Mouse (Mus musculus): ENCODE measurements around the gene Tmem129. TPM values are rescaled to one million over a fixed set of nuclear protein-coding genes. Genes with fewer than 3 reads are reported as not detected.

Gene Tmem129
- polyA plus RNA-seq (2015; fragmentation: Nextera tagmentation; extraction: Ambion mirVana) = 29.5 and 37.6 TPM in 2 replicates

DNA sequence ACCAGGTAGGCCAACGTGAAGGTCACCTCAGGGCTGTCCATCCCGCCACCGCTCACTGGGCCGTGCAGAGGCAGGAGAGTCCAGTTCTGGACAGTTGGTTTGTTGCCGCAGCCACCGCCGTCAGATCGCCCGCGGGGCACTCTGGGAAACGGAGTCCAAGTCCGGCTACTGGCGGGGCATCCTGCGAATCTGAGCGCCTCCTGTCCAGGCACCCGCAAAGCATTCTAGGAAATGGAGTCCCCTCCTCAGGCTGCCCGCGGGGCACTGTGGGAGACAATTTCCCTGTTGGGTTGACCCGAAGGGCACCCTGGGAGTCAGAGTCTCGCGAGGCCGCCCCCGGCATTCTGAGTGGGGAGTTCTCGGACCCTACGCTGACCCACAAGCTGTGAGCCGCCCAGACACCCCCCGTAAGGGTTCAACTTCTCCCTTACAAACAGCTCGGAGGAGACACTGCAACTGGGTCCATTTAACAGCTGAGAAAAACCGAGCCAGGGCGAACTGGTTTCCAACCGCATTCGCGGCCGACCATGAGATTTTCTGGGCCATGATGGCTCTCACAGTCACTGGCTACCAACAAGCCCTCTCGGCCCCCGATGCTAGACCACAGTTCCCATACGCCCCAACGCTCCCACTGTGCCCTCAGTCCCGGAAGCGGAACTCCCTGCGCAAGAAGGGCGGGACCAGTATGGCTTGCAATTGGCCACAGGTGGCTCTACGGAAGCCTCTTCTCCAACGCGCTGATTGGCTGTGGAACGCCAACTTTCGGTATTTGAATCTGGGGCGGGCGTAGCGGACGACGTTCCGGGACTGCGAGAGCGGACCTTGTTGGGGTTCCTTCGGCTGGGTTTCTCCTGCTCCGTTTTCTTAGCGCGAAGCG is at the start of gene Tmem129, which contains the start of gene Tacc3:
TSS of gene Tmem129 (minus strand) at position 630 of the 877 bp plus-strand sequence.
TSS of gene Tacc3 (plus strand) at position 342 of the 877 bp plus-strand sequence.
- Histone ChIP-seq H3K4me1 (replicated peaks) (peaks cover 34% of the 10 kb centered on the region), H3K9me3 (replicated peaks) (no peaks in the 10 kb centered on the region), H3K27me3 (no peaks in the 10 kb centered on the region), H3K4me3 (peak within 1 kb of the TSS; percentile 85), H3K4me2 (peak within 1 kb of the TSS; percentile 82), H3K36me3 (peaks cover 48% of the 10 kb centered on the region), H3K9ac (peak within 1 kb of the TSS; percentile 75), H3K27ac (peak within 1 kb of the TSS; percentile 97)
- peak; percentile 96 for ATAC-seq (replicated peaks; ENCODE audit: insufficient number of reproducible peaks, insufficient read depth, low FRiP score, low read depth)
- WGBS = under 1% methylated on average over 60 of the region's 60 CpGs

GRCm38 (mm10) chr5:33707163-33707562 is 48.9 kb upstream of the Tmem129 start:
- Histone ChIP-seq H3K4me1 (replicated peaks) (peaks cover 32% of the 10 kb centered on the region), H3K9me3 (replicated peaks) (no peaks in the 10 kb centered on the region), H3K4me3 (no peak overlapping the region), H3K36me3 (no peaks in the 10 kb centered on the region), H3K27ac (no peak overlapping the region), H3K4me2 (no peak overlapping the region), H3K27me3 (no peaks in the 10 kb centered on the region), H3K9ac (no peak overlapping the region)
- 33% methylated on average over 4 of the region's 4 CpGs for WGBS
- no peak for ATAC-seq (replicated peaks; ENCODE audit: insufficient number of reproducible peaks, insufficient read depth, low FRiP score, low read depth)

DNA sequence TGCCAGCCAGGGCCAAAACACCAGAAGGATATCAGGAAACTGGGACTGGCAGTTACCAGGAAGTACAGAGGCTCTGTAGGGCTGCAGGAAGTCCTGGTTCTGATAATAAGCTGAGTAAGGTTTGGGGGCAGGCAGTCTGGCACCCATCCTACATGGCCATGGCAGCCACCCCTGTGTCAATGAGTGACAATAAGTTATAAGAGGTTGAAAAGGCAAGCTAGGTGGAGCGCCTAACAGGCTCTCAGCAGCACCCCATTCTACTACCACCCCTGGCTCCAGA is 48.1 kb upstream of the Tmem129 start:
- Histone ChIP-seq H3K4me3 (no peak overlapping the region), H3K27ac (no peak overlapping the region)
- whole genome bisulfite sequencing = 91% methylated on average over 1 of the region's 1 CpGs

DNA sequence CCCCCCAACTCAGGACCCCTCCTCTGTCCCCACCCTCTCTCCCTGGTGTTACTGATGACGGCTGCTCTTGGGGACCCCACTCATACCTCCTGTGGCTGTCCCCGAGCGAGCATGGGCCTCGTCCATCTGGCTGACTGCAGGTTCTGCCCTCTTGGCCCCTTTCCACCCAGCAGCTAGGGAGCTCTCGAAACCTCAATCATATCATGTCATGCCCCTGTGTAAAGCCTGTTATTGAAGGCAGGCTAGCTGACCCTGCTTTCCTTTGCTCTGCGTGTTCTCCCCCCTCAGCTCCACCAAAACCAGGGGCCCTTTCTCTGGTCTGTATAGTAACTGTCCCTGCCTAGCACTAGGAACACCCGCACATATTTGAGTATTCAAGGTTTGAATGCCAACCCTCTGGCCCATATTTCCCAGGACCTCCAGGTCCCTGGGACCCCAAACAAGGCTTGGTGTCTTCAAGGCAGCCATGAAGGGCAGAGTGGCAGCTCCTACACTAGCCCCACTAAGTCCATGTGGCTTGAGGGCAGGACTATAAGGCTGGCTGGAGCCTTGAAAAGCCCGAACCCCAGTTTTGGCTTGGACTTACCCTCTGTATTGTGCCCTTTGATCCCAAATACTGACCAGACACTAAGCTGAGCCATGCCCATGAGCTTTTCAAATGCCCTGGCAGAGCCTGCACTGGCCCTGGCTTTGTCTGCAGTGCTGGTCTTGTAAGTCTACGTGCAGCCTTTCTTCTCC is 47.6 kb upstream of the Tmem129 start:
- H3K27me3 ChIP-seq = peaks cover 4% of the 10 kb centered on the region; the same call in 1 of the 2 replicates
- WGBS = 39% methylated on average over 9 of the region's 9 CpGs
- H3K27ac ChIP-seq = 0 out of 2 replicates have a peak overlapping the region, but pooled peaks have one; percentile 5
- H3K4me1 ChIP-seq (replicated peaks) = peaks cover 32% of the 10 kb centered on the region
- no peak overlapping the region for H3K4me3 ChIP-seq
- H3K4me2 ChIP-seq = peak overlapping the region; percentile 40
- H3K36me3 ChIP-seq = no peaks in the 10 kb centered on the region
- ATAC-seq (replicated peaks; ENCODE audit: insufficient number of reproducible peaks, insufficient read depth, low FRiP score, low read depth) = peak; percentile 11; the same call in 1 of the 2 replicates
- no peaks in the 10 kb centered on the region for H3K9me3 ChIP-seq (replicated peaks)
- no peak overlapping the region for H3K9ac ChIP-seq

More for the DNA sequence above, 48.1 kb upstream of the Tmem129 start:
- Histone ChIP-seq H3K9ac (no peak overlapping the region), H3K27me3 (no peaks in the 10 kb centered on the region), H3K36me3 (no peaks in the 10 kb centered on the region), H3K4me1 (replicated peaks) (peaks cover 32% of the 10 kb centered on the region), H3K9me3 (replicated peaks) (no peaks in the 10 kb centered on the region), H3K4me2 (no peak overlapping the region)
- no peak for ATAC-seq (replicated peaks; ENCODE audit: insufficient number of reproducible peaks, insufficient read depth, low FRiP score, low read depth)

- Histone ChIP-seq H3K36me3 (no peaks in the 10 kb centered on the region), H3K27me3 (peaks cover 8% of the 10 kb centered on the region; the same call in 1 of the 2 replicates), H3K4me2 (peak overlapping the region; percentile 40), H3K4me1 (replicated peaks) (peaks cover 39% of the 10 kb centered on the region), H3K4me3 (no peak overlapping the region), H3K9ac (no peak overlapping the region), H3K27ac (0 out of 2 replicates have a peak overlapping the region, but pooled peaks have one; percentile 5), H3K9me3 (replicated peaks) (no peaks in the 10 kb centered on the region)
- WGBS = 21% methylated on average over 11 of the region's 11 CpGs
- no peak for ATAC-seq (replicated peaks; ENCODE audit: insufficient number of reproducible peaks, insufficient read depth, low FRiP score, low read depth)
Measured at GRCm38 (mm10) chr5:33704945-33705611, 46.9 kb upstream of the Tmem129 start.

DNA sequence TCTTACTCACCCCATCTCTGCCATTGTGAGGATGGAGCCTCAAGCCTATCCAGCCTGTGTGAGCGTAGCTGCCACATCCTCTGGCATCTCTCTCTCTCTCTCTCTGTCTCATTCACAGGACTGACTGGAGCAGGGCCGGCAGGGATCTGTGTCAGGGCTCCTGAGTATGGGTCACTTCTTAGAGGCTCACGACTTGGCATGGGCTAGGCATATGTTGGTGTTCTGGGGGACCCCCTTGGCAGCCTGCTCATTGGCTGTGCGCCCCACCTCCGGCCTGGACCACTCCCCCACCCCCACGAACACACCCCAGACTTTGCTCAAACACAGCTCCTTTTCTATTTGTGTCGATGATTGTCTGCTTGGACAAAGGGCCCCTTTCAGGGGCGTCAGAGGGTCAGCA is 45.8 kb upstream of the Tmem129 start:
- Histone ChIP-seq H3K4me2 (no peak overlapping the region), H3K4me1 (replicated peaks) (peaks cover 45% of the 10 kb centered on the region), H3K27ac (no peak overlapping the region), H3K4me3 (no peak overlapping the region), H3K36me3 (no peaks in the 10 kb centered on the region), H3K9me3 (replicated peaks) (no peaks in the 10 kb centered on the region), H3K9ac (no peak overlapping the region), H3K27me3 (peaks cover 17% of the 10 kb centered on the region; the same call in 1 of the 2 replicates)
- WGBS = 70% methylated on average over 8 of the region's 8 CpGs
- no peak for ATAC-seq (replicated peaks; ENCODE audit: insufficient number of reproducible peaks, insufficient read depth, low FRiP score, low read depth)

DNA sequence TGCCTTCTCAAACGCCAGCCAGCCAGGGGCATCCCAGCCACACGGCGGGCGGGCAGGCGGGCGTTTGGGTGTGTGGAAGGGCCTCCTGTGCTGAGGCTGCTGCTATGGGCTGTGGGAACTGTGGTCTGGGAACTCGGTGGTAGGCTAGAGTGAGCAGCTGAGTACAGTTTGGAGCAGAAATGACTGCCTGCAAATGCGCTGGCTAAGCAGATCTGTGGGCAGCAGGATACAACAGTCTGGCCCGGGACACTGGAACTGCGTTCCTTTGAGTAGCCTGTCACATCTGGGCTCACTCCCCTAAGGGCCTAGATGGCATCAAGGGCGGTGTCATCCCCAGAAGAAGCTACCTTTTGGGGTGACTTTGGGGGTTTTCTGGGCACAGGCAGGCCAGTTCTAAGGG is 43.6 kb upstream of the Tmem129 start:
- H3K4me2 ChIP-seq = no peak overlapping the region
- no peak overlapping the region for H3K9ac ChIP-seq
- no peak overlapping the region for H3K27ac ChIP-seq
- no peaks in the 10 kb centered on the region for H3K36me3 ChIP-seq
- H3K4me3 ChIP-seq = no peak overlapping the region
- H3K9me3 ChIP-seq (replicated peaks) = no peaks in the 10 kb centered on the region
- no peak for ATAC-seq (replicated peaks; ENCODE audit: insufficient number of reproducible peaks, insufficient read depth, low FRiP score, low read depth)
- 81% methylated on average over 11 of the region's 11 CpGs for WGBS
- H3K27me3 ChIP-seq = peaks cover 30% of the 10 kb centered on the region
- H3K4me1 ChIP-seq (replicated peaks) = peaks cover 47% of the 10 kb centered on the region

GRCm38 (mm10) chr5:33700010-33700409 is 41.8 kb upstream of the Tmem129 start:
- Histone ChIP-seq H3K4me3 (no peak overlapping the region), H3K9me3 (replicated peaks) (no peaks in the 10 kb centered on the region), H3K4me2 (peak overlapping the region; percentile 16; the same call in 1 of the 2 replicates), H3K4me1 (replicated peaks) (peaks cover 39% of the 10 kb centered on the region), H3K9ac (no peak overlapping the region), H3K27ac (no peak overlapping the region), H3K36me3 (no peaks in the 10 kb centered on the region), H3K27me3 (peaks cover 43% of the 10 kb centered on the region)
- WGBS = 20% methylated on average over 13 of the region's 13 CpGs
- ATAC-seq (replicated peaks; ENCODE audit: insufficient number of reproducible peaks, insufficient read depth, low FRiP score, low read depth) = no peak

DNA sequence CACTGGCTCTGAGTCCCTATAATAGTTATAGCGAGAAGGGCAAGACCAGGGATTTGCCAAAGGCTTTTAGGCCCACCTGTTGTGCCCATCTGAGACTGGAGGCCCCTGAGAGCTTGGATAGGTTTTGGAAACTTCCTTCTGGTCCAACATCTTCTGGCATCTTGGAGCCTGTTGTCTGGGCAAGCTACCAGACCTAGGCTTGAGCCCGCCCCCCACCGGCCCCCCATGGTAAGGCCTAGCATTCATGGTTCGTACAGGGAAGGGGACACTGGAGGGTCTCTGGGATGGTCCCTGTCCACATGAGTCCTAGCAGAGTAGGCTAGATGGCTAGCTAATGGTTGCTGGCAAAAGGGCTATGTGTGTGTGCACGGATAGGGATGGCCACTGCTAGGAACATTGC is 40.5 kb upstream of the Tmem129 start:
- no peak overlapping the region for H3K9ac ChIP-seq
- no peak overlapping the region for H3K4me2 ChIP-seq
- no peak overlapping the region for H3K4me3 ChIP-seq
- H3K36me3 ChIP-seq = no peaks in the 10 kb centered on the region
- 87% methylated on average over 5 of the region's 5 CpGs for WGBS
- H3K27ac ChIP-seq = no peak overlapping the region
- H3K9me3 ChIP-seq (replicated peaks) = no peaks in the 10 kb centered on the region
- peaks cover 53% of the 10 kb centered on the region for H3K27me3 ChIP-seq
- peaks cover 38% of the 10 kb centered on the region for H3K4me1 ChIP-seq (replicated peaks)
- no peak for ATAC-seq (replicated peaks; ENCODE audit: insufficient number of reproducible peaks, insufficient read depth, low FRiP score, low read depth)

- H3K36me3 ChIP-seq = no peaks in the 10 kb centered on the region
- H3K4me1 ChIP-seq (replicated peaks) = peaks cover 38% of the 10 kb centered on the region
- ATAC-seq (replicated peaks; ENCODE audit: insufficient number of reproducible peaks, insufficient read depth, low FRiP score, low read depth) = no peak
- H3K27ac ChIP-seq = no peak overlapping the region
- no peak overlapping the region for H3K4me3 ChIP-seq
- no peak overlapping the region for H3K4me2 ChIP-seq
- no peak overlapping the region for H3K9ac ChIP-seq
- no peaks in the 10 kb centered on the region for H3K9me3 ChIP-seq (replicated peaks)
- H3K27me3 ChIP-seq = peaks cover 54% of the 10 kb centered on the region
- WGBS = 41% methylated on average over 13 of the region's 13 CpGs
Measured at GRCm38 (mm10) chr5:33697947-33698512, 39.8 kb upstream of the Tmem129 start.

GRCm38 (mm10) chr5:33697534-33697933 is 39.3 kb upstream of the Tmem129 start:
- no peak for ATAC-seq (replicated peaks; ENCODE audit: insufficient number of reproducible peaks, insufficient read depth, low FRiP score, low read depth)
- H3K36me3 ChIP-seq = no peaks in the 10 kb centered on the region
- H3K9me3 ChIP-seq (replicated peaks) = no peaks in the 10 kb centered on the region
- H3K9ac ChIP-seq = no peak overlapping the region
- H3K27ac ChIP-seq = no peak overlapping the region
- no peak overlapping the region for H3K4me3 ChIP-seq
- H3K4me1 ChIP-seq (replicated peaks) = peaks cover 43% of the 10 kb centered on the region
- peaks cover 54% of the 10 kb centered on the region for H3K27me3 ChIP-seq
- H3K4me2 ChIP-seq = no peak overlapping the region
- 79% methylated on average over 1 of the region's 1 CpGs for WGBS
